Mouse (Mus musculus): ENCODE data around the gene Sema4d.

Gene Sema4d

GRCm38 (mm10) chr13:51815865-51816504 lies 22.4 kb upstream of the Sema4d start:
- no peak for DNase-seq (ENCODE audit: extremely low spot score, low read depth, low spot score)

GRCm38 (mm10) chr13:51814646-51815045 lies 21.1 kb upstream of the Sema4d start:
- no peak for DNase-seq (ENCODE audit: extremely low spot score, low read depth, low spot score)

GRCm38 (mm10) chr13:51813621-51814615 lies 20.4 kb upstream of the Sema4d start:
- no peak for DNase-seq (ENCODE audit: extremely low spot score, low read depth, low spot score)

- no peak for DNase-seq (ENCODE audit: extremely low spot score, low read depth, low spot score)
These were observed 14.6 kb upstream of the Sema4d start for GRCm38 (mm10) chr13:51808141-51808540.

- no peak for DNase-seq (ENCODE audit: extremely low spot score, low read depth, low spot score)
These were observed 12.7 kb upstream of the Sema4d start for GRCm38 (mm10) chr13:51806220-51806619.

- no peak for DNase-seq (ENCODE audit: extremely low spot score, low read depth, low spot score)
These were observed 12.1 kb upstream of the Sema4d start for GRCm38 (mm10) chr13:51805634-51806033.

GRCm38 (mm10) chr13:51800921-51801320 lies 7.4 kb upstream of the Sema4d start:
- DNase-seq (ENCODE audit: extremely low spot score, low read depth, low spot score) = no peak

GRCm38 (mm10) chr13:51799735-51800522 lies 6.4 kb upstream of the Sema4d start:
- DNase-seq (ENCODE audit: extremely low spot score, low read depth, low spot score) = no peak

GRCm38 (mm10) chr13:51797899-51798746 lies 4.6 kb upstream of the Sema4d start:
- DNase-seq (ENCODE audit: extremely low spot score, low read depth, low spot score) = no peak

GRCm38 (mm10) chr13:51793948-51794347 lies 401 bp upstream of the Sema4d start:
- no peak for DNase-seq (ENCODE audit: extremely low spot score, low read depth, low spot score)

GRCm38 (mm10) chr13:51792729-51793424 lies 670 bp downstream of the Sema4d start:
- no peak for DNase-seq (ENCODE audit: extremely low spot score, low read depth, low spot score)

- DNase-seq (ENCODE audit: extremely low spot score, low read depth, low spot score) = no peak
These were observed 1.4 kb downstream of the Sema4d start for GRCm38 (mm10) chr13:51792135-51792573.

GRCm38 (mm10) chr13:51791604-51792003 lies 1.9 kb downstream of the Sema4d start:
- DNase-seq (ENCODE audit: extremely low spot score, low read depth, low spot score) = no peak

GRCm38 (mm10) chr13:51790793-51791192 lies 2.8 kb downstream of the Sema4d start:
- DNase-seq (ENCODE audit: extremely low spot score, low read depth, low spot score) = no peak

GRCm38 (mm10) chr13:51787858-51788257 lies 5.7 kb downstream of the Sema4d start:
- no peak for DNase-seq (ENCODE audit: extremely low spot score, low read depth, low spot score)

- DNase-seq (ENCODE audit: extremely low spot score, low read depth, low spot score) = no peak
These were observed 6.9 kb downstream of the Sema4d start for GRCm38 (mm10) chr13:51786616-51787015.

- no peak for DNase-seq (ENCODE audit: extremely low spot score, low read depth, low spot score)
These were observed 9.1 kb downstream of the Sema4d start for GRCm38 (mm10) chr13:51784476-51784875.

GRCm38 (mm10) chr13:51783857-51784256 lies 9.7 kb downstream of the Sema4d start:
- no peak for DNase-seq (ENCODE audit: extremely low spot score, low read depth, low spot score)

- DNase-seq (ENCODE audit: extremely low spot score, low read depth, low spot score) = no peak
These were observed 12.9 kb downstream of the Sema4d start for GRCm38 (mm10) chr13:51780509-51781155.

All from hindlimb bud, embryonic 11.5 days (tissue).